Mouse (Mus musculus) hindbrain, postnatal 0 days (tissue): ENCODE data around the gene Zkscan3. TPM values are rescaled to one million over a fixed set of nuclear protein-coding genes. Genes with fewer than 3 reads are reported as not detected.
A peak's percentile ranks its signal among the peaks of the same experiment; 100 is the strongest.
"Not testable (repeated sequence)": the region's sequence is repeated elsewhere in the genome, so short reads cannot be mapped to it uniquely, and the experiment has no call there.

ENCODE experiments used
- ATAC-seq: fragments of 200-750 bp; cut with Nextera tagmentation; 2 replicates; pipeline ENCODE4 v1.8.0; 2017; ENCODE audit warnings: mild to moderate bottlenecking, moderate TSS enrichment, moderate library complexity
- DNase-seq: peaks from one replicate; pipeline ENCODE4 v3.0.0-alpha.2; 2015; ENCODE audit warnings: low spot score
- H3K27ac ChIP-seq: fragments of 300-500 bp; sonication (generic); 2 replicates; pipeline ENCODE4 v1.5.1; 2014; ENCODE audit warnings: mild to moderate bottlenecking
- H3K27me3 ChIP-seq: fragments of 300-500 bp; sonication (generic); 2 replicates; pipeline ENCODE4 v1.6.1; 2014; ENCODE audit warnings: low read length, mixed read lengths; ENCODE audit not compliant: insufficient read depth
- H3K36me3 ChIP-seq: fragments of 300-500 bp; sonication (generic); 2 replicates; pipeline ENCODE4 v1.6.1; 2014; ENCODE audit warnings: low read length, mixed read lengths; ENCODE audit not compliant: insufficient read depth
- H3K4me1 ChIP-seq: fragments of 300-500 bp; sonication (generic); 2 replicates; pipeline ENCODE4 v1.6.1; 2014; ENCODE audit warnings: antibody characterized with exemption, low read length, mixed read lengths; ENCODE audit not compliant: insufficient read depth
- H3K4me2 ChIP-seq: fragments of 300-500 bp; sonication (generic); 2 replicates; pipeline ENCODE4 v1.6.1; 2014; ENCODE audit warnings: low read depth, mild to moderate bottlenecking, low read length, moderate library complexity, mixed read lengths
- H3K4me3 ChIP-seq: fragments of 300-500 bp; sonication (generic); 2 replicates; pipeline ENCODE4 v1.5.1; 2014; ENCODE audit warnings: low read length
- H3K9ac ChIP-seq: fragments of 300-500 bp; sonication (generic); replicated peaks from 2 replicates; pipeline ENCODE4 v1.6.1; 2014; ENCODE audit warnings: mild to moderate bottlenecking, low read length, moderate library complexity, mixed read lengths
- H3K9me3 ChIP-seq: fragments of 300-500 bp; sonication (generic); 2 replicates; pipeline ENCODE4 v1.6.1; 2016; ENCODE audit warnings: low read length, mixed read lengths
- CTCF ChIP-seq: IDR thresholded peaks from 2 replicates; pipeline ENCODE4 v1.5.1; 2016; ENCODE audit warnings: antibody characterized with exemption, control low read depth, low read depth
- WGBS: fragments of 180-500 bp; shearing (Covaris S2); extraction: QIAGEN DNeasy Blood & Tissue Kit; methylation state at CpG from one replicate; pipeline ENCODE4 v1.1.7; 2014; 5-methylcytosine and 5-hydroxymethylcytosine counted together
- polyA plus RNA-seq: library from polyadenylated mRNA; unstranded; fragments of >200 nt; fragmentation: Nextera tagmentation; extraction: Ambion mirVana; gene quantifications from 2 replicates; pipeline ENCODE4 v1.2.1, GENCODE M21; 2015
- total RNA-seq: library from RNA; depleted of rRNA; stranded (reverse); fragments of >200 nt; gene quantifications from 2 replicates; pipeline ENCODE4 v1.2.3, GENCODE M21; 2014

Gene Zkscan3
- total and polyA plus RNA-seq, 2 experiments from 2014 or later, result 45.9 to 47.1 TPM

DNA sequence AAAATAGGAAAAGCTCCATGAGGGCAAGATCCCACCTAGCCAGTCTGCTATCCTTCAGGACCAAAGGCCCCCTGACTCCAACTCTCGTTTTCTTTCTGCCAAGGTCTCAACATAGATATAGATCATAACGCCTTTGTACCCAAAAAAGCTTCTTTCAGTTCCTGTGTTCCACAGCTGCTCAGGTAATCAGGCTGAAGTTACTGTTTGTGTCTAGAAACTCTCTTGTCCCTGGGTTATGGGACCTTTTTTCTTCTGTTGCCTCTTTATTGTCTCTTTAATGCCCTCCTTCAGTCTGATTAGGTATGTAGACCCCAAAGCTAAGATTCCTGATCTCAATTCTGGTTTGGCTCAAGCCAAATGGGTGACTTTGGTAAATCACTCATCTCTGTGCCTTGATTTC is 5.1 kb downstream of the Zkscan3 start:
- peaks cover 3% of the 10 kb centered on the region; the same call in 1 of the 2 replicates for H3K4me1 ChIP-seq
- DNase-seq (no peak), ATAC-seq (no peak)
- H3K4me3 ChIP-seq, result no peak overlapping the region
- 93% methylated on average over 2 of the region's 2 CpGs for WGBS
- TF ChIP-seq CTCF, result no peak
- no peak overlapping the region for H3K4me2 ChIP-seq
- H3K36me3 ChIP-seq, result peaks cover 23% of the 10 kb centered on the region
- no peak overlapping the region for H3K9ac ChIP-seq
- H3K9me3 ChIP-seq, result no peaks in the 10 kb centered on the region
- H3K27me3 ChIP-seq, result no peaks in the 10 kb centered on the region
- H3K27ac ChIP-seq, result no peak overlapping the region

DNA sequence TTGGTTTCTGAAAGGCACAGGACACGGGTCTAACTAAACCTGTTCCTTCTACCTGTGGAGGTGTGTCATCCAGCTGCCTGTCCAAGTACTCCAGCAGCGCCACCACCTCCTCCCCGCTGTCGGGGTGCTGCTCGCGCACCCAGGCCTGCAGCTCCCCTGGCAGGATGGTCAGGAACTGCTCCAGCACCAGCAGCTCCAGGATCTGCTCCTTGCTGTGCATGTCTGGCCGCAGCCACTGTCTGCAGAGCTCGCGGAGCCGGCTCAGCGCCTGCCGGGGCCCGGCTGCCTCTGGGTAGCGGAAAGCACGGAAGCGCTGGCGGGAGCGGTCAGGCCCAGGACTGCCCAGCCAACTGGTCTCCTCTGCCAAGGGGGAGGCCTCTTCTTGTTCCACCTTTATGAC is 6.5 kb downstream of the Zkscan3 start:
- not testable (repeated sequence) for H3K27ac ChIP-seq, H3K9me3 ChIP-seq, H3K4me2 ChIP-seq, H3K4me3 ChIP-seq, H3K4me1 ChIP-seq, DNase-seq, H3K27me3 ChIP-seq, H3K9ac ChIP-seq
- peaks cover 37% of the 10 kb centered on the region for H3K36me3 ChIP-seq
- peak; percentile 47; the same call in 1 of the 2 replicates for ATAC-seq
- 93% methylated on average over 16 of the region's 18 CpGs for WGBS

DNA sequence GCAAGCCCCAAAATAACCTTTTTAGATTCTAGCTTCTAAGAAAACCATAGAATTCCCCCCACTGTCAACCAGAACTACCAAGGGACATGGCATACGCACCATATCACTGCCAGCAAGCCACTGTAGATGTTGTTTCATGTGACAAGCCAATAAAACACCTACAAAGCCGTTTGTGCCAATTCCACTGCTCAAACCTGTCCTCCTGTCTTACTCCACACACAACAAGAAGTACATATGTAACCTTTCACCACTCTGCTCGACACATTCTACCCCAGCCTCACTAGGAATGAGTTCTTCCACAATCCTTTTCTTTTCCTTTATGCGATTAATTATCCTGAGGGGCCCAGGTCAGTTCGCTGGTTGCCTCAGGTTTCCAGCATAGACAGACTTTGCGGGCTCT is 6.9 kb downstream of the Zkscan3 start:
- H3K27ac ChIP-seq, result no peak overlapping the region
- TF ChIP-seq CTCF, result no peak
- no peaks in the 10 kb centered on the region for H3K27me3 ChIP-seq
- peaks cover 3% of the 10 kb centered on the region; the same call in 1 of the 2 replicates for H3K4me1 ChIP-seq
- H3K9me3 ChIP-seq, result no peaks in the 10 kb centered on the region
- DNase-seq (no peak), ATAC-seq (no peak)
- H3K4me3 ChIP-seq, result no peak overlapping the region
- H3K36me3 ChIP-seq, result peaks cover 41% of the 10 kb centered on the region
- H3K4me2 ChIP-seq, result no peak overlapping the region
- WGBS, result 95% methylated on average over 6 of the region's 6 CpGs
- no peak overlapping the region for H3K9ac ChIP-seq

DNA sequence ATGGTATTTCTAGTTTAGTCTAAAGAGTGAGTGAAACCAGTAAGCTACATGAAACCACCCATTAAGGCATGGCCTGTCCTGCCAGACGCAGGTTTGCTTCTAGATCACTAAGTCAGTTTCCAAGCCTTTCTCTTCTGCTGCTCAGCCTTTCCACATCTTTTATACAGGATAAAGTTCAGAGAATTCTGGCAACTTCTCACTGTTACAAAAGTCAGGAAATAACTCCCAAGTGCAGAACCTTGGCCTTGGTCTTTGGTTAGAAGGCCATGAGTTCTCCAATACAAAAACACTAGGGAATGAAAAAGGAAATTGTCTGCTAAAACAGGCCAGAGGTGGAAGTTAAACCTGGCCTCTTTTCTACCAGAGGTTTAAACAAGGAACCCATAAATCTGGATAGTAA is 7.3 kb downstream of the Zkscan3 start:
- Histone ChIP-seq H3K27me3 (no peaks in the 10 kb centered on the region), H3K27ac (no peak overlapping the region), H3K36me3 (peaks cover 45% of the 10 kb centered on the region), H3K4me1 (peaks cover 3% of the 10 kb centered on the region; the same call in 1 of the 2 replicates), H3K9me3 (no peaks in the 10 kb centered on the region), H3K4me3 (no peak overlapping the region), H3K9ac (no peak overlapping the region), H3K4me2 (no peak overlapping the region)
- no peak for TF ChIP-seq CTCF
- DNase-seq (no peak), ATAC-seq (no peak)
- 100% methylated on average over 1 of the region's 1 CpGs for WGBS

DNA sequence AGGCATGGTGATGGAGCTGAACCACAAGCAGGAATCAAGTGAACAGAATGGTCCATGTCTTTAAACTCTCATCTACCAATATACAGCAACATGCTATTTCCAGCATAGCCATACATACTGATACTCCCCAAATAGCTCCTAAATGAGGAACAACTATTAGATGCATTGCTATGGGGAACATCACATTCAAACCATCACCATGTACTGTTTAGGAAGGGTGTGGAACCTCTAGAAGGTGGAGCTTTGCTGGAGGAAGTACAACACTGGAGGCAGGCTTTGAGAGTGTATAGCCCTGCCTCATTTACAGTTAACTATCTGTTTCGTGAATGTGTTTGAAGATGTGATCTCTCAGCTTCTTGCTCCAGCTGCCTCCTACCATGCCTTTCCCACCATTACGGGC is 24.8 kb downstream of the Zkscan3 start:
- no peak overlapping the region for H3K27ac ChIP-seq
- no peak overlapping the region for H3K4me2 ChIP-seq
- no peaks in the 10 kb centered on the region for H3K27me3 ChIP-seq
- DNase-seq (no peak), ATAC-seq (no peak)
- no peak overlapping the region for H3K4me3 ChIP-seq
- H3K4me1 ChIP-seq, result no peaks in the 10 kb centered on the region
- TF ChIP-seq CTCF, result no peak
- 84% methylated on average over 2 of the region's 2 CpGs for WGBS
- no peaks in the 10 kb centered on the region for H3K9me3 ChIP-seq
- H3K9ac ChIP-seq, result no peak overlapping the region
- no peaks in the 10 kb centered on the region for H3K36me3 ChIP-seq

DNA sequence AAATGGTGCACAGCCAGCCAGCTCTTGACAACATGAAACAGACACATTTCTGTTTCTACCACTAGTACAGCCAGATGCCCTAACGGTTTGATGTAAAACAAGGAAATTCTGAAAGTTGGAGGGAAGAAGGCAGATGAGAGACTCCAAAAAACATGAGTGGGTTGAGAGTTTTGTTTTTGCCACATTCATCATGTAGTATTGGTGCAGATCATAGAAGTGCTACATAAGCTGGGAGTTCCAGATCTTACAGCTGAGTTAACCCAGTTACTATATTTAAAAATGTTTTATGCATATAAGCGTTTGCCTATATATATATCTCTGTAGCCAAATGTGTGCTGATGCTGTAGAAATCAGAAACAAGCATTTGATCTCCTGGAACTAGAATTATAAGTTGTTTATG is 29.9 kb downstream of the Zkscan3 start:
- no peak for TF ChIP-seq CTCF
- no peak overlapping the region for H3K9ac ChIP-seq
- peaks cover 21% of the 10 kb centered on the region for H3K36me3 ChIP-seq
- ATAC-seq, result no peak
- H3K4me1 ChIP-seq, result no peaks in the 10 kb centered on the region
- no peaks in the 10 kb centered on the region for H3K9me3 ChIP-seq
- H3K27me3 ChIP-seq, result no peaks in the 10 kb centered on the region
- H3K4me2 ChIP-seq, result no peak overlapping the region
- no peak for DNase-seq
- 89% methylated on average over 2 of the region's 2 CpGs for WGBS
- H3K27ac ChIP-seq, result no peak overlapping the region
- no peak overlapping the region for H3K4me3 ChIP-seq

DNA sequence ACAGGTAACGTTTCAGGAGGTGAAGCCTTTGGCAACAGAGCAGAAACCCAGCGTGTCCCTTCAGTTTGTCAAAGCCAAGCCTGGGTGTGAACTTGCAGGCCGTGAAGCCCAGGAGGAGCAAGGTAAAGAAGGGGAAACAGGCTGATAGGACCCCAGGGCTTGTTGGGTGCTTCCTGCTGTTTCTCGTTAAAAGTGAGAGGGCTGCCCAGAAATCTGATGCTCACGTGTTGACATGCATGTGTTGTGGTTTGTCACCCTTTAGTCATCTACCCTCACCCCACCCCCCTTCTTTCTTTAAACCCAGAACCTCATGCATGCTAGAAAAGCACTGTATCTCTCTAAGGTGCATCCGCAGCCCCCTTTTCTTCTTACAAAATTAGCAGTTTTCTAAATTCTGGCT is 35.9 kb downstream of the Zkscan3 start:
- H3K4me3 ChIP-seq, result no peak overlapping the region
- H3K27me3 ChIP-seq, result no peaks in the 10 kb centered on the region
- peaks cover 8% of the 10 kb centered on the region; the same call in 1 of the 2 replicates for H3K4me1 ChIP-seq
- no peak overlapping the region for H3K9ac ChIP-seq
- no peak overlapping the region for H3K4me2 ChIP-seq
- no peak overlapping the region for H3K27ac ChIP-seq
- TF ChIP-seq CTCF, result no peak
- WGBS, result 76% methylated on average over 6 of the region's 6 CpGs
- no peak for ATAC-seq
- H3K9me3 ChIP-seq, result no peaks in the 10 kb centered on the region
- DNase-seq, result no peak
- H3K36me3 ChIP-seq, result peaks cover 21% of the 10 kb centered on the region
